Mouse (Mus musculus): ENCODE measurements around the gene Papola.

DNA sequence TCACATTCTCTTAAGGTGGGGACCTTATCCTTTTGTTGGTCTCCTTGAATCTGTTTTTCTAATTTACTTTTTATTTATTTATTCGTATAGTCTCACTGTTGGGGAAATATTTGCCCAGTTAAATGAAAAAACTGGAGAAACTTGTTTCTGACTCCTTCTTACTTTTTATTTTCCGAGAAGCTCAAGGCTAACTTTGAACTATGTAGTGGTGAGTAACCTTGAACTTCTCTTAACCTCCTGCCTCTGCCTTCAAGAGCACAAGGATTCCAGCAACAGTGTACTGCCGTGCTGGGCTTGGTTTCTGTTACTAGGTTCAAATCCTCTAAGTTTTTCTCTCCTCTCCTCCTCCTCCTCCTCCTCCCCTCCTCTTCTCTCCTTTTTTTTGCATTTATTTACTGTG, 22.9 kb upstream of the Papola start:
- TF ChIP-seq CHD2 (IDR thresholded peaks at IDR 0.05; ENCODE audit: low read depth, low read length), result no peak
- no peak for TF ChIP-seq HCFC1 (IDR thresholded peaks at IDR 0.05; ENCODE audit: borderline replicate concordance, insufficient read depth, low read length)
- TF ChIP-seq MAFK (IDR thresholded peaks at IDR 0.05; ENCODE audit: insufficient read depth, low read depth, low read length), result no peak
- no peak for TF ChIP-seq ZNF384 (IDR thresholded peaks at IDR 0.05; ENCODE audit: low read depth, low read length)
